Mouse (Mus musculus) midbrain, embryonic 11.5 days (tissue): ENCODE results near the gene Chmp6. TPM values are rescaled to one million over a fixed set of nuclear protein-coding genes. Genes with fewer than 3 reads are reported as not detected.

Experiments used
- ATAC-seq: fragments of 200-750 bp; cut with Nextera tagmentation; 2 replicates; pipeline ENCODE4 v1.8.0; 2017; ENCODE audit warnings: moderate TSS enrichment, moderate library complexity; ENCODE audit not compliant: low FRiP score
- DNase-seq: peaks from one replicate; pipeline ENCODE4 v3.0.0; 2015; ENCODE audit warnings: low spot score; ENCODE audit errors: missing footprints
- H3K27ac ChIP-seq: fragments of 300-500 bp; sonication (generic); 2 replicates; pipeline ENCODE4 v1.5.1; 2014; ENCODE audit warnings: low read depth, low read length
- H3K27me3 ChIP-seq: fragments of 300-500 bp; sonication (generic); 2 replicates; pipeline ENCODE4 v1.6.1; 2014; ENCODE audit warnings: mild to moderate bottlenecking, low read length, moderate library complexity, mixed read lengths; ENCODE audit not compliant: control insufficient read depth, insufficient read depth
- H3K36me3 ChIP-seq: fragments of 300-500 bp; sonication (generic); 2 replicates; pipeline ENCODE4 v1.6.1; 2014; ENCODE audit warnings: mild to moderate bottlenecking, low read length, moderate library complexity, mixed read lengths; ENCODE audit not compliant: control insufficient read depth, insufficient read depth
- H3K4me1 ChIP-seq: fragments of 300-500 bp; sonication (generic); 2 replicates; pipeline ENCODE4 v1.6.1; 2014; ENCODE audit warnings: low read length; ENCODE audit not compliant: control insufficient read depth, insufficient read depth
- H3K4me2 ChIP-seq: fragments of 300-500 bp; sonication (generic); 2 replicates; pipeline ENCODE4 v1.6.1; 2014; ENCODE audit warnings: mild to moderate bottlenecking, moderate library complexity
- H3K4me3 ChIP-seq: fragments of 300-500 bp; sonication (generic); 2 replicates; pipeline ENCODE4 v1.5.1; 2014; ENCODE audit warnings: low read depth, low read length
- H3K9ac ChIP-seq: fragments of 300-500 bp; sonication (generic); 2 replicates; pipeline ENCODE4 v1.6.1; 2014; ENCODE audit warnings: low read length
- H3K9me3 ChIP-seq: fragments of 300-500 bp; sonication (generic); 2 replicates; pipeline ENCODE4 v1.6.1; 2016; ENCODE audit warnings: low read length; ENCODE audit not compliant: control insufficient read depth
- WGBS: fragments of 180-500 bp; shearing (Covaris S2); extraction: QIAGEN DNeasy Blood & Tissue Kit; methylation state at CpG from one replicate; pipeline ENCODE4 v1.1.7; 2014; 5-methylcytosine and 5-hydroxymethylcytosine counted together
- polyA plus RNA-seq: library from polyadenylated mRNA; unstranded; fragments of >200 nt; fragmentation: Nextera tagmentation; extraction: Ambion mirVana; gene quantifications from 2 replicates; pipeline ENCODE4 v1.2.1, GENCODE M21; 2014

The Chmp6 gene
- polyA plus RNA-seq, 1 experiment from 2014 or later = 91.8 TPM

DNA sequence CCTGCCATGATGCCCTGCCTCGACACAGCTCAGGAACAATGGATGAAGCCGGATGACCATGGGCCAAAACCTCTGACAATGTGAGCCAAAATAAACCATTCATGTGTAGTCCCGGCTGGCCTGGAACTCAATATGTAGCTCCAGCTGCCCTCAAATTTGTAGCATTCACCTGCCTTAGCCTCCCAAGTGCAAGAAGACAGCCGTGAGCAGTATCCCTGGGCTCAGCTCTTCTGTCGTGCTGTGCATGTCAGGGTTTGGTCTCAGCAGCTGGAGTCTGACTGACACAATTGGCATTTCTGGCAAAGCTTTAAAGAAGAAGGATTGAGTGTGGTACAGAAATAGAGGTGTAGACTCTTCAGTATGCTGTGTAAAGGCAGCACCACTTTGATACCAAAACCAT, 33.7 kb upstream of the Chmp6 start:
- Histone ChIP-seq H3K4me1 (no peaks in the 10 kb centered on the region), H3K4me3 (no peak overlapping the region), H3K27me3 (no peaks in the 10 kb centered on the region), H3K4me2 (no peak overlapping the region), H3K27ac (no peak overlapping the region), H3K36me3 (no peaks in the 10 kb centered on the region; the same call in 1 of the 2 replicates), H3K9ac (no peak overlapping the region), H3K9me3 (no peaks in the 10 kb centered on the region)
- 92% methylated on average over 5 of the region's 5 CpGs for WGBS
- DNase-seq (no peak), ATAC-seq (no peak)

GRCm38 (mm10) chr11:119883646-119884045, 29.6 kb upstream of the Chmp6 start:
- 92% methylated on average over 2 of the region's 2 CpGs for WGBS
- H3K36me3 ChIP-seq = no peaks in the 10 kb centered on the region; the same call in 1 of the 2 replicates

DNA sequence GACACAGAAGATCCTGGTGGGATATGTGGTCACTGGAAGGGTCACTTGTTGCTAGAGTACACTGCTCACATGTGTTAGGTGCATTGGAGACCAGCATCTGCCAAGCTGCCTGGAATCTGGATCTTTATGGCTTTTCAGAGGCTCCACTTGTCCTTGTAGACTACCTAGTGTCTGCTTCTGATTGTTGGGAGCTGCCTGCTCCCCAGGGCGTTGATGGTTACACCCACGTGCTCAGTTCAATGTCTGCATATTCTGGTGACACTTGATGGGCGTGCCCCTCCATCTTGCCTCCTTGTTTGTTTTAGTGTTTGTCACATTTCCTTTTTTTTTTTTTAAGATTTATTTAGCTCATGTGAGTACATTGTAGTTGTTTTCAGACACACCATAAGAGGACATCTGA, 23.3 kb upstream of the Chmp6 start:
- H3K36me3 ChIP-seq = peaks cover 3% of the 10 kb centered on the region; the same call in 1 of the 2 replicates
- H3K27ac ChIP-seq = no peak overlapping the region
- DNase-seq = no peak
- no peaks in the 10 kb centered on the region for H3K4me1 ChIP-seq
- no peak overlapping the region; the same call in 1 of the 2 replicates for H3K4me2 ChIP-seq
- H3K27me3 ChIP-seq = no peaks in the 10 kb centered on the region
- no peaks in the 10 kb centered on the region for H3K9me3 ChIP-seq
- no peak overlapping the region for H3K9ac ChIP-seq
- ATAC-seq = no peak
- no peak overlapping the region for H3K4me3 ChIP-seq
- WGBS = 90% methylated on average over 3 of the region's 3 CpGs

More at GRCm38 (mm10) chr11:119883646-119884045, 29.6 kb upstream of the Chmp6 start:
- no peak overlapping the region for H3K4me3 ChIP-seq
- H3K4me2 ChIP-seq = no peak overlapping the region
- no peak for DNase-seq
- no peaks in the 10 kb centered on the region for H3K27me3 ChIP-seq
- no peak overlapping the region for H3K9ac ChIP-seq
- H3K4me1 ChIP-seq = no peaks in the 10 kb centered on the region
- ATAC-seq = no peak
- H3K27ac ChIP-seq = no peak overlapping the region
- no peaks in the 10 kb centered on the region for H3K9me3 ChIP-seq

DNA sequence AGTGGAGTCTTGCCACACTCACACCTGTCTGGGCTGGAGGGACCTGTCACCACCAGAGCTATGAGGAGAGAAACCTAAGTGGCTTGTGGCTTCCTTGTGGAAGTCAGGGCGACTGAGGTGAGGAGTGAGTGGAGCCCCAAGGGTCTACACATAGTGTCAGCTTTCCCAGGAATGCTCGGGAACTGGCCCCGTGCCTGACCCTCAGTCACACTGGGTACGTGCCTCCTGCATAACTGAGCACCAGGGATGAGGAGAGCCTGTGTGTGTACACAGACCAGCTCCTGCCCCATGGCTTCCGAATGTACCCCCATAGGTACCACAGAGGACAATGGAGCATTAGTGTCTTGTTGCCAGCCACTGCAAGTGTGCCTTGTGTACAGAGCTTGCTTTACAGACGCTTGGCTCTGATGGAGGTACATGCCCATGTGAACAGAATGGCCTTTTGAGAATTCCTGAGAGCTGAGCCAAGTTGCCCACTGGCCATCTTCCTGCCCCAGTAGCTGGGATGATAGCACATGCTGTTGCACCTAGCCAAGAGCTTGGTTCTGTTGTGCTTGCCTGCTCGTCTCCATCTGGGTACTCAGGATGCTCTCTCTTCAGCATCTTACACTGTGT, 21.5 kb upstream of the Chmp6 start:
- Histone ChIP-seq H3K27me3 (no peaks in the 10 kb centered on the region), H3K9ac (no peak overlapping the region), H3K4me2 (no peak overlapping the region), H3K4me3 (no peak overlapping the region), H3K4me1 (no peaks in the 10 kb centered on the region), H3K9me3 (no peaks in the 10 kb centered on the region), H3K36me3 (peaks cover 3% of the 10 kb centered on the region; the same call in 1 of the 2 replicates), H3K27ac (no peak overlapping the region)
- ATAC-seq = no peak
- DNase-seq = peak; percentile 17
- 91% methylated on average over 7 of the region's 7 CpGs for WGBS

DNA sequence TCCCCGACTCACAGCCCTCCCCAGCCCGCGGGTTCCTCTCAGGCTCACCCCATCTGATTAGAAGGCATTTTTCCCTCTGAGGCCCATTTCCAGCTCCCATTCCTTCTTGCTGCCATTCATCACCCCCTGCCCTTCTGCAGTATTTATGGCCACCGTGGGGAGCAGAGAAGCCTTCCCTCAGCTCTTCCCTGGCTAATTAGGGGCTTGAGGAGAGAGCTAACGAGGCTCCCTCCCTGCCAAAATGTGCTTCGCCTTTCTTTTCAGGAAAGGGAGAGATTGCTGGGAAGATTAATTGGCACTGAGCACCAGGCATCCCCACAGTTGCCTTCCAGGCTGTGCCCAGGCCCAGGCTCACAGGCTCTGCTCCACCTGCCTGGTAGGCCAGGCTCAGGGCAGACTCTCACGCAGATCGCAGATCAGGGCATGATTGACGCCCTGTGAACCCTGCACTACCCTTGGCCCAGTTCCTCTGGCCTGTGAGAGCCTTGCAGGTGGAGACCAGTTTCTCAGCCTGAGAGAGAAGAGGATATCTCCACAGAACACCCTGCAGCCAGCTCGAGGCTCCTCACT, 19.5 kb upstream of the Chmp6 start:
- no peak for ATAC-seq
- peaks cover 8% of the 10 kb centered on the region for H3K36me3 ChIP-seq
- H3K9ac ChIP-seq = no peak overlapping the region
- 83% methylated on average over 10 of the region's 10 CpGs for WGBS
- no peaks in the 10 kb centered on the region for H3K4me1 ChIP-seq
- no peak overlapping the region for H3K27ac ChIP-seq
- H3K27me3 ChIP-seq = no peaks in the 10 kb centered on the region
- H3K4me3 ChIP-seq = no peak overlapping the region
- no peaks in the 10 kb centered on the region for H3K9me3 ChIP-seq
- DNase-seq = peak; percentile 45
- H3K4me2 ChIP-seq = no peak overlapping the region

GRCm38 (mm10) chr11:119894634-119895033, 18.6 kb upstream of the Chmp6 start:
- WGBS = 81% methylated on average over 6 of the region's 6 CpGs
- ATAC-seq (no peak), DNase-seq (peak; percentile 53)
- H3K36me3 ChIP-seq = peaks cover 8% of the 10 kb centered on the region
- no peak overlapping the region for H3K9ac ChIP-seq
- H3K4me3 ChIP-seq = no peak overlapping the region
- H3K4me1 ChIP-seq = no peaks in the 10 kb centered on the region
- H3K4me2 ChIP-seq = no peak overlapping the region
- H3K27me3 ChIP-seq = no peaks in the 10 kb centered on the region
- H3K27ac ChIP-seq = no peak overlapping the region
- no peaks in the 10 kb centered on the region for H3K9me3 ChIP-seq

- DNase-seq (peak; percentile 49), ATAC-seq (no peak)
- Histone ChIP-seq H3K27ac (no peak overlapping the region), H3K27me3 (no peaks in the 10 kb centered on the region), H3K36me3 (peaks cover 5% of the 10 kb centered on the region; the same call in 1 of the 2 replicates), H3K9ac (no peak overlapping the region), H3K4me1 (no peaks in the 10 kb centered on the region), H3K4me3 (no peak overlapping the region), H3K4me2 (no peak overlapping the region), H3K9me3 (no peaks in the 10 kb centered on the region)
- WGBS = 88% methylated on average over 9 of the region's 9 CpGs
These were observed 16.2 kb upstream of the Chmp6 start for GRCm38 (mm10) chr11:119897041-119897440.

DNA sequence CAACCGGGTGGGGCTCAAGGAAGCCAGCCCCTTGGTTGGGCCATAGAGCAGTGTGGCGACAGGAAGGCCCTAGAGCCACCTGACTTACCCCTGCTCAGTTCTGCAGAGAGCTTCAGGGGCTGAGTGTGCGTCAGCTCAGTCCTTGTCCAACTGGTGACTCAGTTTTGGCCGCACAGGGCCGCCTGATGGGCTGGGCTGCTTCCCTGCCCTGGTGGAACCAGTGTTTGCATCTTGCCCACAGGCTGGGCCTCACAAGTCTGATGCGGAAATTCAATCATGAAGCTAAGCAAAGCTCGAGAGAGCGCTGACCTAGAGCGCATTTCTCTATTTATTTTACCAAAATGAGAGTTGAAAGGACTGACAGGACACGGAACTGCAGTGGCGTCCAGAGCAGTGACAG, 14.3 kb upstream of the Chmp6 start:
- Histone ChIP-seq H3K9ac (no peak overlapping the region), H3K27me3 (no peaks in the 10 kb centered on the region), H3K27ac (no peak overlapping the region), H3K4me1 (no peaks in the 10 kb centered on the region), H3K9me3 (no peaks in the 10 kb centered on the region), H3K4me2 (no peak overlapping the region), H3K36me3 (peaks cover 5% of the 10 kb centered on the region; the same call in 1 of the 2 replicates), H3K4me3 (no peak overlapping the region)
- ATAC-seq = no peak
- 87% methylated on average over 11 of the region's 11 CpGs for WGBS
- peak; percentile 59 for DNase-seq

- no peak overlapping the region for H3K9ac ChIP-seq
- DNase-seq (peak; percentile 72), ATAC-seq (no peak)
- H3K4me1 ChIP-seq = no peaks in the 10 kb centered on the region
- H3K9me3 ChIP-seq = no peaks in the 10 kb centered on the region
- WGBS = 84% methylated on average over 4 of the region's 4 CpGs
- H3K27me3 ChIP-seq = no peaks in the 10 kb centered on the region
- H3K4me2 ChIP-seq = no peak overlapping the region
- H3K4me3 ChIP-seq = no peak overlapping the region
- no peak overlapping the region for H3K27ac ChIP-seq
- peaks cover 5% of the 10 kb centered on the region; the same call in 1 of the 2 replicates for H3K36me3 ChIP-seq
These were observed 12.1 kb upstream of the Chmp6 start for GRCm38 (mm10) chr11:119901174-119901573.
